Mouse (Mus musculus): ENCODE measurements around the gene Synpo2l.
"Not testable (repeated sequence)": the region's sequence is repeated elsewhere in the genome, so short reads cannot be mapped to it uniquely, and the experiment has no call there.

Gene Synpo2l

DNA sequence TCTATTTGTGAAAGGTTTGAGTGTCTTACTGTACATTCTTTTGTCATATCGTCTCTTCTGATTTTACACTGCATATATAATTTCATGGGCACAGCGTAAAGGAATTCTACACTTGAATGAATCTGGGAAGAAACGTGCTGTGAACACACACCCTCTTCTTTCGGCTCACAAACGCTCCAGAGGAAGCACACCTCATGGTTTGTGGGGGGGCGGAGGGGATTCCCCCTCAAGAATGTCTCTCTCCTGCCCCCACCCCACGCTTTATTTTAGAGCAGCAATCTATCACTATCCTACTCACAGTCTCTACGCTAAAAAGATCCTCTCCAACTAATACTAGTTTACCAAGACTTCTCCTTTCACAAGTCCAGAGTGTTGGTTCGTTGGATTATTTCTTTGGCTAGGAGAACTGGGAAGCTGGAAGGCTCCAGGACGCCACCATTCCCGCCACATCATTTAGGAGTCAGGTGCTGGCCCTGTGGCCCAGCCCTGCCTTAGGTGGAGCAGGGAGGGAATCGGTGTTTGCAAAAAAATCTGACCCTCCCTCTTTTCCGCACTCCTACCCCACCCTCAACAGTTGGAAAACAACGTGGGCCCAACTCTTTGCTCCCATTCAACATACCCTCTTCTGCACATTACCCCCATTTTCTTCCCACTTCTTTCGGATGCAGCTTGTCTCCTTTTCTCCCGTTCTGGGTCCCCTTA, 28.1 kb downstream of the Synpo2l start:
- DNase-seq = peak; percentile 71

- no peak for DNase-seq
These were observed 29.5 kb downstream of the Synpo2l start for GRCm38 (mm10) chr14:20638702-20639101.

DNA sequence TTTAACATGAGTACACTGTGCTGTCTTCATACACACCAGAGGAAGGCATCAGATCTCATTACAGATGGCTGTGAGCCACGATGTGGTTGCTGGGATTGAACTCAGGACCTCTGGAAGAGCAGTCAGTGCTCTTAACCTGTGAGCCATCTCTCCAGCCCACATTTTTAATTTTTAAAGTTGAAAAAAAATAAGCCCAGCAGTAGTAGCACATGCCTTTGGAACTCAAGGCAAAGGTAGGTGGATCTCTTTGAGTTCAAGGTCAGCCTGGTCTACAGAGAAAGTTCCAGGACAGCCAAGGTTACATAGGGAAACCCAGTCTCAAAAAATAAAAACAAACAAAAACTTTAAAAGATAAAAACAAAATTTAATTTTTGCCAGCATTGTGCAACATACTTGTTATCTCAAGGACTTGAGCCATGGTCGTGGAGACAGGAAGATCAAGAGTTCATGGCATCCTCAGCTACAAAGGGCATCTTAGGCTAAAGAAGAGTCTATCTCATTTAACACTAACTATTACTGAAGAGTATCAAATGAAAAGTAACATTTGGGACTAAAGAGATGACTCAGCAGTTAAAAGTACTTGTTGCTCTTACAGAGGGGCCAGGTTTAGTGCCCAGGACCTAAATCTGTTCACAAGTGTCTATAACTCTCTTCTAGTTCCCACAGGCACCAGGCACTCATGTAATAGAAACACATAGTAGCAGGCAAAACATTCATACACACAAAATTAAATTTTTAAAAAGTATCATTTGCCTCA, 30.2 kb downstream of the Synpo2l start:
- no peak for DNase-seq

DNA sequence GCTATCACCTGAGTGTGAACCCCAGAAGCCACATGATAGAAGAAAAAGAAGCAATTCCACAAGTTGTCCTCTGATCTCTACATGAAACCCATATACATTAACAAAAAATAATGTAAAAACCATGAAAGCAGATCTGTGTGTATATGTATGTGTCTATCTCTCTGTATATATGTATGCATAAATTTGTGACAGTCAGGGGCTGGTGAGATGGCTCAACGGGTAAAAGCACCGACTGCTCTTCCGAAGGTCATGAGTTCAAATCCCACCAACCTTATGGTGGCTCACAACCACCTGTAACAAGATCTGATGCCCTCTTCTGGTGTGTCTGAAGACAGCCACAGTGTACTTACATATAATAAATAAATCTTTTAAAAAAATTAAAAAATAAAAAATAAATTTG, 31.2 kb downstream of the Synpo2l start:
- DNase-seq = not testable (repeated sequence)

DNA sequence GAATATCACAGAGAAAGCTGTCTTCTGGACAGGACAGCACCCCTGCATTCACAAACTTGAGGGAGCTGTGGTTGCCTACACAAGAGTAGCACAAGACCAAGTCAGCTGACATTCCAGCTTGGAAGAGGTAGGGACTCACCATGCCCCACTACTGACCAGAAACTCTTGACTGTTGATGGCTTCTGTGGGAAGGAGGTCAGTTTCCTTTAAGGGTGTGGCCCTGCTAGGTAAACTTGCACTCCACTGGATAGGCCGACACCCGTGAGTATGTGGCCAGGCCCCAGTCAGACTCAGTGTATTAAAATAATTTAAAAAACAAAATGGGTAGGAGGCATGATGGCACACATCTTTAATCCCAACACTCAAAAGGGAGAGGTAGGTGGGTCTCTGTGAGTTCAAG, 32.6 kb downstream of the Synpo2l start:
- DNase-seq = no peak

DNA sequence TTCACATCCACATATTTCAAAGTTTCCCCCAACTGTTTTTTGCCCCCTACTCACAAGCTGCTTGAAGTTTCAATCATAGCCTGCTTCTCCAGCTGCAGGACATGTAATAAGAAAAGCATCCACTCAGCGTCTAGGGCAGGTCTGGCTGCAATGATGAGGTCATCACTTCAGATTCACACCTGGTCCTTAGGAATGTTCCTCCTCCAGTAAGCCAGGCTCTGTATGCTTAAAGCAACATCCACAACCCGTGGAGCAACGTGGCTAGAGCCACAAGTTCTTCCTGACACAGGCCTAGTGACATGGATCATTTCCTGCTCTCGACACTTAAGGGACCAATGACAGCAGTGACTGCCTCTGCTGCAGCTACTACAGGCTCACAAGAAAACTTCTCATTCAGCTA, 36.9 kb downstream of the Synpo2l start:
- DNase-seq = no peak

DNA sequence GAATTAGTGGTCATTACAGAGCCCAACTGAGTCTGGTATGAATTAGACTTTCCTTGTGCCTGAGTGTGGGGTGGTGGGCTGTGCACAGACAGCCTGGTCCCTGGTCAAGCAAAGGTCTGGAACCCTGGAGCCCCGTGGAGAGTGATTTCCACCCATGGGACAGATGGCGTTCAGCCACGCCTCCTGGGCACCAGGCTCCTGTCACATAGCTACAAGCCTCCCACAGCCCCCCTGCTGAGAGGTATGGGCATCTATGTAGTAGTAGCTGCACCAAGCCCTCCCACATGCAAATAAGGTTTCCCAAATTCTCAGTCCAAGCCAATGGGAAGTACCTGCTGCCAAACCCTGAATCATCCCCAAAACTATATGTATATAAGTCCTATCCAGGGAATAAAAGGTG, 41.2 kb downstream of the Synpo2l start:
- DNase-seq = no peak

GRCm38 (mm10) chr14:20626447-20626846, 41.7 kb downstream of the Synpo2l start:
- DNase-seq = no peak

- DNase-seq = no peak
These were observed 45.2 kb downstream of the Synpo2l start for GRCm38 (mm10) chr14:20622907-20623306.

DNA sequence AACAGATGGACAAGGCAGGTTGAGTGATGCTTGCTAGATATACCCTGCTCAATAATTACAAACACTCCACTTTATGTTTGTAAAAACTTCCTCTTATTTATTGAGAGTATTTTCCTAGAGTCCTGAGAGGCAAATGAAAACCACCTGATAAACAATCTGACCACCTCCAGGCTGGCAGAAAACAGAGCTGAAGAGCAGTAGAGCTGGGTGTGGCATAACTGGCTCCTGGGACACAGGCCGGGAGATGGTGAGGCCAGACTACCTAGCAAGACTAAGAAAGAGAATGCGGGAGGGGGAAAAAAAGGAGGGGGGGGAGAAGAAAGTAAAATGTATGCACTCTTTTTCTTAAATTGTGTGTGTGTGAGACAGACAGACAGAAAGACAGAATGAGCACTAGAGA, 45.7 kb downstream of the Synpo2l start:
- DNase-seq = no peak

DNA sequence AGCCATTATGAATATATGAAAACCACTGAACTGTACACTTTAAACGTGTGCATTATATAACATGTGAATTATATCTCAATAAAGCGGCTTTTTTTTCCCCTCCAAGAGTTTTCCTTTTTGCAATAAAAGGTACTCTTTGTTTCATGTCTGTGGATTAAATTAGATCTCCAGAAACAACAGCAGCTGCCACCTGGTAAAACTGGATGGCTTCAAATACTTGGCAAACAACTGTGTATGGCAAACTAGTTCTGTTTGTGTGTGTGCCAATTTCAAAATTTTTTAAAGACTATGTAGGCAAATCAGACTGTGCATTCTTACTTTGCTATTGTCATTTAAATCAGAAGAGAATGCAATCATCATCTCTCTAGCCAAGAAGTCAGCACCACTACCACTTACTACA, 46.3 kb downstream of the Synpo2l start:
- no peak for DNase-seq

DNA sequence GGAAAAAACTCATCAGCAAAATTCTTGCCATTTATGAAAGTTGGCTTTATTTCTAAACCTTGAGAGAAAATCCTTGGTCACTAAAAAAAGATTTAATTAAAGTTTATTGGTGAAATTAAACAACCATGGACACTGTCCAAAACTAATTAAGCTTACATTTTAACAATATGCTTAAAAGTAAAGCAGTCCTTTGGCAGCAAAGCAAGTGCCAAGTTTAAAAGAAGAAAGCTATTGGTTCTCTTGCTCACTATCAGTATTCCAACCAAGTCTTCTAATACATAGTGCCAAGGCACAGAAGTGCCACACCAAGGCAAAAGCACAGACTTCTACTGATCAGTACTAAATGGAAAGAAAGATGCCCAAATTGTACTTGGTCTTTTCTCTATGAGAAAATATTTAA, 49.0 kb downstream of the Synpo2l start:
- no peak for DNase-seq

- DNase-seq = peak; percentile 18
These were observed 49.9 kb downstream of the Synpo2l start for GRCm38 (mm10) chr14:20618211-20618610.

DNA sequence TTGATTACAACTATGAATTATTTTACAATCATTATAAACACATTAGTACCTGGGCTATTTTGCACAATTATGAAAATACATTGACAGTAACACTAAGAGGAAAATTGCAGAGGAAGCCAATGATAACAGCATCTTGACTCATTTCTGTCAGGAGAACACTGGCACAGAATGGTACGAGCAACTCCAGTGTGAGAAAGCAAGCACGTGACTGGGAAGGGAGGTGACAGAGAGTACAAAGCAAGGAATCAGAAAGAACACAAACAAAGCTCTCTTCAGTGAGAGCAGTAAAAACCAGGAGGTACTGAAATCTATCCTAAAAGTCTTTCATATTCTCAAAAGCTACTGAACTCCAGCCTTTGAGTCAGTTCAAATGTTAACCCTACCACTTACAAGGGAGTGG, 51.7 kb downstream of the Synpo2l start:
- DNase-seq = no peak

GRCm38 (mm10) chr14:20615075-20615474, 53.1 kb downstream of the Synpo2l start:
- no peak for DNase-seq

- DNase-seq = no peak
These were observed 55.3 kb downstream of the Synpo2l start for GRCm38 (mm10) chr14:20612820-20613219.

DNA sequence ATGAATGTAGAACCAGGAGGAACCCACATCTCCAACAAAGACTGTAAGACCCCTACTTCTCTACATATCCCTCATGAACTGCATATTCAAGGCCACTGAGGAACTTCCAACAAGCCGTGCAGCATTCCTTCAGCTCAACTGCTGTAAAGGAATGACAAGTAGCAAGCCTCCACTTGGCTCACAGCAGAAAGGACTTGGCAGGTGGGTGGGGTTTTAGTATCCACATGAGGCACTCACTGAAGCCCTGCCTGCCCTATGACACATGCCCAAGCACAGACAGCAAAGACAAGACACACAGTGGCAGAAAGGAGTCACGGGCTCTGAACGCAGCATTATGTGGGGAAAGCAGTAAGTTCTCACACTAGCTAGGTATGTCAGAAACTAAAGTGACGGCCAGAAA, 58.0 kb downstream of the Synpo2l start:
- DNase-seq = no peak

DNA sequence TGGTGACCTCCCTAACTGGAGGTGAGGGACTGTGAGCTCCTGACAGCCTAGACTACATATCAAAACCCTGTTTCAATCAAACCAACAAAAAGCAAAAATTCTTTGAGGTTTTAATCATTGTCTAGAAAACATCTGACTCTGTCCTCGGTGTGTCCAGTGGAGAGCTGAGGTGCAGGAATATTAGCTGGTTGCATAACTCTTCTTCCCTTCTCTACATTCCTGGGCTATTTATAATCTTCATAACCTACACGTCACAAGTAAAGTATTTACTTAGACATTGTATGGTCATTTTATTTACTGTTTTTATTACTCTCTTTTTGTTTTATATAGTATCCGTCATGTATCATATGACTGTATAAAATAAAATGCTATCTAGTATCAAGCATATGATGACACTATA, 58.6 kb downstream of the Synpo2l start:
- no peak for DNase-seq

All from thymus, postnatal 25 days (tissue).